Mouse (Mus musculus): ENCODE results near the gene Fam219a. TPM values are rescaled to one million over a fixed set of nuclear protein-coding genes. Genes with fewer than 3 reads are reported as not detected.
A peak's percentile ranks its signal among the peaks of the same experiment; 100 is the strongest.

Gene Fam219a
- total and polyA plus RNA-seq, 2 experiments from 2014 or later, result 24.1 to 130 TPM

DNA sequence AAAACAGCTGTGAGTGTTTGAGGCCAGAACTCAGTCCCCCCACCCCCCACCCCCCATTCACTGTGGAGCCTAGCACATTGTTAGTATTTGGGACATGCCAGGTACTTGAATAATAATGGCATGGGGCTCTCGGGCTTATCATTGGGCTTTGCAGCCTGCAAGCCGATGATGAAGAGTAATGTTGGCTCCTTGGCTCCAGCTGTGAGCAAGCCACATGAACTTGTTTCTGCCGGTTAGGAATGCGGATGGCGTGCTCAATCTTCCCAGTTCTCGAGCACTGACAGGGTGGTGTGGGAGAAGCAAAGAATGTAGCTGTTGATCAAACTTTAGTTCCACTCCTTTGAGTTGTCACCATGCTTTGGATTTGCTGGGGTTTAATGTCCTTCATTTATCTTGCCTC lies 6.6 kb upstream of the Fam219a start:
- DNase-seq (ENCODE audit: low spot score) (no peak), ATAC-seq (ENCODE audit: low FRiP score) (no peak)
- 27% methylated on average over 6 of the region's 6 CpGs for WGBS
- Histone ChIP-seq H3K9me3 (ENCODE audit: low read length) (no peaks in the 10 kb centered on the region), H3K4me1 (ENCODE audit: insufficient read depth, low read length) (no peaks in the 10 kb centered on the region), H3K4me3 (ENCODE audit: low read depth, low read length) (no peak overlapping the region), H3K9ac (replicated peaks; ENCODE audit: low read length, poor library complexity, severe bottlenecking) (no peak overlapping the region), H3K36me3 (ENCODE audit: insufficient read depth, low read length) (no peaks in the 10 kb centered on the region), H3K27ac (ENCODE audit: low read depth, low read length) (no peak overlapping the region), H3K27me3 (ENCODE audit: insufficient read depth, low read length) (no peaks in the 10 kb centered on the region), H3K4me2 (ENCODE audit: low read depth, low read length, poor library complexity, severe bottlenecking) (no peak overlapping the region)
- TF ChIP-seq CTCF (IDR thresholded peaks at IDR 0.05), result no peak

DNA sequence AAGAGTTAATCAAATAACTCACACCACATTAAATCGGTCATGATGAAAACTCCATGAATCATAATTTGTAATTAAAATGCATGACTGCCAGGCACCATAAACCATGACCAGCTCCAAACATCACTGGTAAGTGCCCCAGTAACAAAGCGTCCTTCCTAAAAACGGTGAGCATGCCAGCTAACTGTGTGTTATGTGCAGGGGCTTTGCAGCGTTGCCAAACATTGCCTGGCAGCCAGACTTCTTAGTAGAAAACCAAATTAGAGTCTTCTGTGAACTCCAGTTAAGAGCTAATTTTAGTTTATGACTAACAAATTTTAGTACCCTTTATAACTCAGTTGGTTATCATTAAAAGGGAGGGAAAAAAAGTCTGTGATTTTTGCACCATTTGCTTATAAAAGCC lies 4.2 kb upstream of the Fam219a start:
- H3K27me3 ChIP-seq (ENCODE audit: insufficient read depth, low read length), result no peaks in the 10 kb centered on the region
- ATAC-seq (ENCODE audit: low FRiP score) (no peak), DNase-seq (ENCODE audit: low spot score) (peak; percentile 32)
- no peak overlapping the region for H3K9ac ChIP-seq (replicated peaks; ENCODE audit: low read length, poor library complexity, severe bottlenecking)
- H3K36me3 ChIP-seq (ENCODE audit: insufficient read depth, low read length), result no peaks in the 10 kb centered on the region
- no peaks in the 10 kb centered on the region for H3K9me3 ChIP-seq (ENCODE audit: low read length)
- no peak overlapping the region for H3K27ac ChIP-seq (ENCODE audit: low read depth, low read length)
- no peak overlapping the region for H3K4me2 ChIP-seq (ENCODE audit: low read depth, low read length, poor library complexity, severe bottlenecking)
- TF ChIP-seq CTCF (IDR thresholded peaks at IDR 0.05), result no peak
- WGBS, result 59% methylated on average over 4 of the region's 4 CpGs
- no peak overlapping the region for H3K4me3 ChIP-seq (ENCODE audit: low read depth, low read length)
- H3K4me1 ChIP-seq (ENCODE audit: insufficient read depth, low read length), result no peaks in the 10 kb centered on the region

GRCm38 (mm10) chr4:41571490-41571889 lies 2.2 kb upstream of the Fam219a start:
- ATAC-seq (ENCODE audit: low FRiP score), result no peak
- no peak for DNase-seq (ENCODE audit: low spot score)
- no peak overlapping the region for H3K27ac ChIP-seq (ENCODE audit: low read depth, low read length)
- no peak overlapping the region for H3K4me3 ChIP-seq (ENCODE audit: low read depth, low read length)
- TF ChIP-seq CTCF (IDR thresholded peaks at IDR 0.05), result peak; percentile 63
- no peaks in the 10 kb centered on the region for H3K9me3 ChIP-seq (ENCODE audit: low read length)
- H3K4me2 ChIP-seq (ENCODE audit: low read depth, low read length, poor library complexity, severe bottlenecking), result no peak overlapping the region
- no peaks in the 10 kb centered on the region for H3K27me3 ChIP-seq (ENCODE audit: insufficient read depth, low read length)
- WGBS, result 29% methylated on average over 5 of the region's 5 CpGs
- H3K9ac ChIP-seq (replicated peaks; ENCODE audit: low read length, poor library complexity, severe bottlenecking), result no peak overlapping the region
- H3K36me3 ChIP-seq (ENCODE audit: insufficient read depth, low read length), result no peaks in the 10 kb centered on the region
- H3K4me1 ChIP-seq (ENCODE audit: insufficient read depth, low read length), result peaks cover 17% of the 10 kb centered on the region

DNA sequence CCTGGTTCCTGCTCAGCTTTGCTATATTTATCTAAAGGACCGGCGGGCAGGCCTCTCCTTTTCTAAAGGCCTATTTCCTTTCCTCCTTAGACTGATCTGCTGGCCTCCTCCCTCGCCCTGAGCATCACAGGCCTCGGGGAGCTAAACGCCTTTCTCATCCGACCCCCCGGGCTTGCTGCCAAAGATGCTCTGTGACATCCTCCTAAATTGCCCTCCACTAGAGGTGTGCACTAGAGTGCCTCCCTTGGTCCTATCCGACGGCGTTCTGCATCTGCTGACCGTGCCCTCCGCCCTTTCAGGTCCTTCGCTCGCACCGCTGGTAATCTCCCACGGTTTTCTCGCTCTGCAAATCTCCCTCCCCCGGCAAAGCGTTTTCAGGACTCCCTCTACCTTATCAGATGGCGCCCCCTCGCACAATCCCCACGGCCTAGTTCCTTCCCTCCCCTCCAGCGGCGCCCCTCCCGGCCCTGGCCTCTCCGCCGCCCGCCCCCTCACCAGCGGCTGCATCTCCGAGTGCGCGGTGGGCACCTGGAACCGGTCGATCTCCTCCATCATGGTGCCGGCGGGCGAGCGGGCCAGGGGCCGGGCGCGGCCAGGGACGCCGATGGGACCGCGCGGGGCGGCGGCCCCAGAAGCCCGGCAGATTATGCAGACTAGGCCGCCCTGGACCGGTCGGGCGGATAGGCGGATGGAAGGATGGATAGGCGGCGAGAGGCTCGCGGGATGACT lies 492 bp downstream of the Fam219a start:
- ATAC-seq (ENCODE audit: low FRiP score), result peak; percentile 18
- Histone ChIP-seq H3K4me2 (ENCODE audit: low read depth, low read length, poor library complexity, severe bottlenecking) (peak overlapping the region; percentile 77), H3K27me3 (ENCODE audit: insufficient read depth, low read length) (no peaks in the 10 kb centered on the region), H3K4me3 (ENCODE audit: low read depth, low read length) (peak overlapping the region; percentile 82), H3K4me1 (ENCODE audit: insufficient read depth, low read length) (peaks cover 25% of the 10 kb centered on the region), H3K27ac (ENCODE audit: low read depth, low read length) (peak overlapping the region; percentile 93), H3K9ac (replicated peaks; ENCODE audit: low read length, poor library complexity, severe bottlenecking) (peak overlapping the region; percentile 96), H3K36me3 (ENCODE audit: insufficient read depth, low read length) (no peaks in the 10 kb centered on the region; the same call in 1 of the 2 replicates), H3K9me3 (ENCODE audit: low read length) (no peaks in the 10 kb centered on the region)
- WGBS, result under 1% methylated on average over 56 of the region's 58 CpGs
- peak; percentile 31 for TF ChIP-seq CTCF (IDR thresholded peaks at IDR 0.05)
- DNase-seq (ENCODE audit: low spot score), result peak; percentile 60

DNA sequence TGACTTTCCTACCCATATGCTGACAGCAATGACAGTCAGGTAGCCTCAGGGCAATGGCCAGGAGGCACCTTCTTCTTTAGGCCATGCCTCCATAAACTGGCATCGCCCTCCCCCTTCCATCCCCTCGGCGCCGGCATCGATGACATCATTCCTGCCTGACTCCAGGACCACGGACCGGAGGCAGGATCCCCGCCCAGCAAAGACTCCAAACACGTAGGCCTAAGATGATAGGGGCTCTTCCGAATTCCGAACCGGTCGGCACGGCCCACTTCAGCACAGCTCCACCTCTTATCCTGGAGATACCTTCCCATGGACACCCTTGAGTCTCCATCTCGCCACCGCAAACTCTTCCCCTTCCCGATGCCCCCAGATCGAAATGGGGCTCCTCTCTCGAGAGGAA lies 1.1 kb downstream of the Fam219a start:
- TF ChIP-seq CTCF (IDR thresholded peaks at IDR 0.05), result no peak
- Histone ChIP-seq H3K27ac (ENCODE audit: low read depth, low read length) (peak overlapping the region; percentile 93), H3K36me3 (ENCODE audit: insufficient read depth, low read length) (peaks cover 3% of the 10 kb centered on the region; the same call in 1 of the 2 replicates), H3K4me1 (ENCODE audit: insufficient read depth, low read length) (peaks cover 25% of the 10 kb centered on the region), H3K4me3 (ENCODE audit: low read depth, low read length) (peak overlapping the region; percentile 82), H3K27me3 (ENCODE audit: insufficient read depth, low read length) (no peaks in the 10 kb centered on the region), H3K4me2 (ENCODE audit: low read depth, low read length, poor library complexity, severe bottlenecking) (peak overlapping the region; percentile 77), H3K9ac (replicated peaks; ENCODE audit: low read length, poor library complexity, severe bottlenecking) (peak overlapping the region; percentile 96), H3K9me3 (ENCODE audit: low read length) (no peaks in the 10 kb centered on the region)
- ATAC-seq (ENCODE audit: low FRiP score) (no peak), DNase-seq (ENCODE audit: low spot score) (peak; percentile 71)
- 3% methylated on average over 19 of the region's 19 CpGs for WGBS

GRCm38 (mm10) chr4:41566123-41566522 lies 3.2 kb downstream of the Fam219a start:
- Histone ChIP-seq H3K4me1 (ENCODE audit: insufficient read depth, low read length) (peaks cover 25% of the 10 kb centered on the region), H3K9me3 (ENCODE audit: low read length) (no peaks in the 10 kb centered on the region), H3K27me3 (ENCODE audit: insufficient read depth, low read length) (no peaks in the 10 kb centered on the region), H3K9ac (replicated peaks; ENCODE audit: low read length, poor library complexity, severe bottlenecking) (no peak overlapping the region), H3K4me3 (ENCODE audit: low read depth, low read length) (no peak overlapping the region), H3K27ac (ENCODE audit: low read depth, low read length) (no peak overlapping the region), H3K36me3 (ENCODE audit: insufficient read depth, low read length) (peaks cover 7% of the 10 kb centered on the region), H3K4me2 (ENCODE audit: low read depth, low read length, poor library complexity, severe bottlenecking) (peak overlapping the region; percentile 20; the same call in 1 of the 2 replicates)
- TF ChIP-seq CTCF (IDR thresholded peaks at IDR 0.05), result no peak
- no peak for DNase-seq (ENCODE audit: low spot score)
- WGBS, result 13% methylated on average over 3 of the region's 3 CpGs
- ATAC-seq (ENCODE audit: low FRiP score), result no peak

All from midbrain, postnatal 0 days (tissue).